Mouse (Mus musculus): ENCODE results near the gene Zdhhc3. TPM values are rescaled to one million over a fixed set of nuclear protein-coding genes. Genes with fewer than 3 reads are reported as not detected.
A peak's percentile ranks its signal among the peaks of the same experiment; 100 is the strongest.

Gene Zdhhc3
- polyA plus RNA-seq, 1 experiment, result 320 TPM

DNA sequence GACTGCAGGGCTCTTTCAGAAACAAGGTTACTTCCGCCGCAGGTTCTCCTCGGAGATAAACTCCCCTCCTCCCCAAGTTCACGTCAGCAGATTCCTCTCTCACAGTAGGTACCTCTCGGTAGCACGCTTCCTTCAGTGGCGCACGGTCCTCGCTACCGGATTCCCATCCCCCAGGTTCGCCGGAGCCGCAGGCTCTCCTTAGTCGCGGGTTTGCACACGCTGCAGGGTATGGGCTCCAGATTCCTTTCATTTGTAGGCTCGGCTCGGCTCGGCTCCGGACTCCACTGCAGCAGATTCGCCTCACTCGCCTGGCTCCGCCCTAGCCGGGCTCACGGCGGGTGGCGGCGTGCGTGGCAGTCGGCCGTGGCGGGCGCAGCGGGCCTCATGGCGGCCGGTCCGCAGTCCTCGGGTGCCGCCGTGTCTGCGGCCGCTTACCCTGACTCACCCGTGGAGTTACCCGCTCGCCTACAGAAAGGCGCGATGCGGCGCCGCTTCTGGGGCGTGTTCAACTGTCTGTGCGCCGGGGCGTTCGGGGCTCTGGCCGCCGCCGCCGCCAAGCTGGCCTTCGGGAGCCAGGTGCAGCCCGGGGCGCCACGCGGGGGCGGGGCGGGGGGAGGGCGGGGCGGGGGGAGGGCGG, 91.9 kb downstream of the Zdhhc3 start, which contains the start of gene Tmem42:
Gene Tmem42, plus strand, starts transcription at position 332 of the 637 bp plus-strand sequence.
- TF ChIP-seq CTCF (IDR thresholded peaks at IDR 0.05; ENCODE audit: extremely low read depth, insufficient read length, insufficient replicate concordance, low read depth, low read length) (peak; percentile 18; the same call in 1 of the 2 replicates), POLR2A (IDR thresholded peaks at IDR 0.05; ENCODE audit: low read depth, low read length) (peak; percentile 52; the same call in 1 of the 2 replicates)
- under 1% methylated on average over 60 of the region's 69 CpGs for WGBS
- Histone ChIP-seq H3K4me3 (ENCODE audit: low read depth, low read length) (peak within 1 kb of the TSS; percentile 74), H3K4me1 (ENCODE audit: control insufficient read depth, insufficient read depth, insufficient read length, low read length) (peaks cover 4% of the 10 kb centered on the region; the same call in 1 of the 2 replicates), H3K27me3 (ENCODE audit: control insufficient read depth, insufficient read depth, low read length) (no peaks in the 10 kb centered on the region), H3K36me3 (ENCODE audit: control insufficient read depth, insufficient read depth, low read length) (peaks cover 2% of the 10 kb centered on the region; the same call in 1 of the 2 replicates), H3K27ac (ENCODE audit: insufficient read depth, low read depth, low read length) (peak within 1 kb of the TSS; percentile 82)

Other genes starting within 250 kb of the Zdhhc3 start
- gene Zfp445, start 247.2 kb downstream of the Zdhhc3 start, polyA plus RNA-seq (2012; rRNA removed), result 3.7 and 9.2 TPM in 2 replicates
- 1.0 and 1.9 TPM in 2 replicates for gene Zkscan7, start 227.5 kb downstream of the Zdhhc3 start, polyA plus RNA-seq (2012; rRNA removed)
- gene Zfp105, start 190.1 kb downstream of the Zdhhc3 start, polyA plus RNA-seq (2012; rRNA removed), result 0.19 and 0.46 TPM in 2 replicates
- 0.22 and 1.5 TPM in 2 replicates for gene 1110059G10Rik, start 162.2 kb downstream of the Zdhhc3 start, polyA plus RNA-seq (2012; rRNA removed)
- 1.4 and 2.6 TPM in 2 replicates for gene Kif15, start 162.2 kb downstream of the Zdhhc3 start, polyA plus RNA-seq (2012; rRNA removed)
- gene Tmem42, start 91.9 kb downstream of the Zdhhc3 start, polyA plus RNA-seq (2012; rRNA removed), result 7.1 and 7.6 TPM in 2 replicates
- gene Tgm4, start 78.5 kb downstream of the Zdhhc3 start, polyA plus RNA-seq (2012; rRNA removed), result not detected in 2 replicates
- 8.6 and 14.6 TPM in 2 replicates for gene Exosc7, start within 50 bp of the Zdhhc3 start, polyA plus RNA-seq (2012; rRNA removed)
- 34.7 and 37.4 TPM in 2 replicates for gene Clec3b, start 37.7 kb upstream of the Zdhhc3 start, polyA plus RNA-seq (2012; rRNA removed)
- gene Cdcp1, start 102.8 kb upstream of the Zdhhc3 start, polyA plus RNA-seq (2012; rRNA removed), result 16.4 and 25.7 TPM in 2 replicates
- 21.7 and 44.7 TPM in 2 replicates for gene Tmem158, start 147.6 kb upstream of the Zdhhc3 start, polyA plus RNA-seq (2012; rRNA removed)